Mouse (Mus musculus) heart, embryonic 15.5 days (tissue): ENCODE measurements around the gene Bnc2. TPM values are rescaled to one million over a fixed set of nuclear protein-coding genes. Genes with fewer than 3 reads are reported as not detected.
A peak's percentile ranks its signal among the peaks of the same experiment; 100 is the strongest.

Experiments
- ATAC-seq: fragments of 200-750 bp; cut with Nextera tagmentation; replicated peaks from 2 replicates; pipeline ENCODE4 v1.8.0; 2017; ENCODE audit warnings: low read depth, moderate TSS enrichment; ENCODE audit not compliant: insufficient number of reproducible peaks, insufficient read depth, low FRiP score
- H3K27ac ChIP-seq: fragments of 300-500 bp; sonication (generic); 2 replicates; pipeline ENCODE4 v1.5.1; 2015; ENCODE audit warnings: mild to moderate bottlenecking, inconsistent platforms
- H3K27me3 ChIP-seq: fragments of 300-500 bp; sonication (generic); 2 replicates; pipeline ENCODE4 v1.6.1; 2015; ENCODE audit warnings: inconsistent platforms
- H3K36me3 ChIP-seq: fragments of 300-500 bp; sonication (generic); 2 replicates; pipeline ENCODE4 v1.6.1; 2015; ENCODE audit warnings: mild to moderate bottlenecking, inconsistent platforms
- H3K4me1 ChIP-seq: fragments of 300-500 bp; sonication (generic); replicated peaks from 2 replicates; pipeline ENCODE4 v1.6.1; 2015; ENCODE audit warnings: inconsistent platforms
- H3K4me2 ChIP-seq: fragments of 300-500 bp; sonication (generic); 2 replicates; pipeline ENCODE4 v1.6.1; 2015; ENCODE audit warnings: inconsistent platforms, mild to moderate bottlenecking, moderate library complexity
- H3K4me3 ChIP-seq: fragments of 300-500 bp; sonication (generic); 2 replicates; pipeline ENCODE4 v1.5.1; 2015; ENCODE audit warnings: mild to moderate bottlenecking, inconsistent platforms
- H3K9ac ChIP-seq: fragments of 300-500 bp; sonication (generic); 2 replicates; pipeline ENCODE4 v1.6.1; 2015; ENCODE audit warnings: mild to moderate bottlenecking, inconsistent platforms
- H3K9me3 ChIP-seq: fragments of 300-500 bp; sonication (generic); replicated peaks from 2 replicates; pipeline ENCODE4 v1.6.1; 2016; ENCODE audit warnings: inconsistent platforms
- WGBS: fragments of 180-500 bp; shearing (Covaris S2); methylation state at CpG from one replicate; pipeline ENCODE4 v1.1.7; 2015; ENCODE audit warnings: mixed read lengths; 5-methylcytosine and 5-hydroxymethylcytosine counted together
- polyA plus RNA-seq: library from polyadenylated mRNA; unstranded; fragments of >200 nt; fragmentation: Nextera tagmentation; extraction: Ambion mirVana; gene quantifications from 2 replicates; pipeline ENCODE4 v1.2.1, GENCODE M21; 2015

The Bnc2 gene
- polyA plus RNA-seq, 1 experiment from 2014 or later: 1.1 TPM

DNA sequence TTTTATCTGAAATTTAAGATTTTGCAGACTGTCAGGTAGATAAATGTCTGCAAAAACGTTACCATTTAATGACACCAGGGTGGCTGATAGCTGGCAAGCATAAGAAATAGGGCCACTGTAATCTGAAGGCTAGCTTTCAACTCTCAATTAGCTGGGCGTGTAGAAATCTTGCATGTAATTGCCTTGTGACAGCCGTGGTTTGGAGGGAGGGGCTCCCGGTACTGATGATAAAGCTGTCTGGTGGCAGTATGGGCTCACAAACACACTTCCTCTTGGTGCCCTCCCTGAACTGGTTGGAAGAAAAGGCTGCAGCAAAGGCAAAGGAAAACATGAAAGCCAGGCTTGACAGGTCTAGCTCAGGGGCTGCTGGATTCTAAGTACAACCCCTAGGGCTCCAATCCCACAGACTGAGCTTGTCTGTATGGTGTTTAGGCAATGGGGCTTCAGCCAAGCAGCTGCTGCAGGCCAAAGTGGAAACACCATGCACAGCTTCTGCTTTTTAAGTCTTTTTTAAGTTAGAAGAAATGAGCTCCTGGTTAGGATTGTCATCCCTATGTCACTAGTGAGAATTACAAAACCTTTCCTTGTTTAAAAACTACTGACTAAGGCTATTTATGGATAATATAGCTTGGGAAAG, 366.7 kb downstream of the Bnc2 start:
- Histone ChIP-seq H3K9me3 (no peaks in the 10 kb centered on the region), H3K27ac (no peak overlapping the region), H3K4me3 (no peak overlapping the region), H3K27me3 (0 out of 2 replicates have a peak, but pooled peaks cover 3% of the 10 kb centered on the region), H3K36me3 (no peaks in the 10 kb centered on the region), H3K4me2 (no peak overlapping the region), H3K4me1 (peaks cover 3% of the 10 kb centered on the region; the same call in 1 of the 2 replicates), H3K9ac (no peak overlapping the region)
- ATAC-seq: no peak
- WGBS: 23% methylated on average over 4 of the region's 4 CpGs

DNA sequence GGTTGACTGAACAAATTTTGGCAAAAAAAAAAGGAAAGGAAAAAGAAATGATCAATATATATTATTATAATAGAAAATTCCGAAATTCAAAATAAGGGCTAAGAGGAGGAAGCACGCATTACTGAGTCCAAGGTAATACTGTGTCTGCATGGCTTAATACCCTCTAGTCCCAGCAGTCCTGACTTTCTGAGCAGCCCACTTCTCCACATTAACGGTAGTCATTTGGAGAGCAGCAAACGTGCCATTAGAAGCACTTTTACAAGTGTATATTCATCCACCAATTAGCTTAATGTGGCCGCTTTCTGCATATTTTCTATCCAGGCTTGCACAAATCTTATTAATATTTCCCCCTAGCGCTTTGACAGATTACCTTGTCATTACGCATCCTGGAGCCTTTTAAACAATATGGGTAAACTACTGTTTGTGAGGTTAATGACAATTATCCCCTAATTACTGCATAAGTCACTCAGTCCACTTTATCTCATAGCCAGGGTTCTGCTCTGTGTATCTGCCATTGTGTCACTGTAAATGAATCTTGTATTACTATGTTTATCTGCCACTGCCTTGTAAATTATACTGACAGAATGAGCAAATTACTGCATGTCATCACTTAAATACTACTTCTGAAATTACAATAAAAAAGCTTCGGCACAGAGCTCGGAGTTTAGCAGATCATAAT, 368.0 kb downstream of the Bnc2 start:
- Histone ChIP-seq H3K4me3 (no peak overlapping the region), H3K27ac (no peak overlapping the region), H3K9me3 (no peaks in the 10 kb centered on the region), H3K36me3 (no peaks in the 10 kb centered on the region), H3K4me2 (no peak overlapping the region), H3K9ac (no peak overlapping the region), H3K27me3 (0 out of 2 replicates have a peak, but pooled peaks cover 3% of the 10 kb centered on the region), H3K4me1 (peaks cover 3% of the 10 kb centered on the region; the same call in 1 of the 2 replicates)
- 77% methylated on average over 9 of the region's 9 CpGs for WGBS
- no peak for ATAC-seq

DNA sequence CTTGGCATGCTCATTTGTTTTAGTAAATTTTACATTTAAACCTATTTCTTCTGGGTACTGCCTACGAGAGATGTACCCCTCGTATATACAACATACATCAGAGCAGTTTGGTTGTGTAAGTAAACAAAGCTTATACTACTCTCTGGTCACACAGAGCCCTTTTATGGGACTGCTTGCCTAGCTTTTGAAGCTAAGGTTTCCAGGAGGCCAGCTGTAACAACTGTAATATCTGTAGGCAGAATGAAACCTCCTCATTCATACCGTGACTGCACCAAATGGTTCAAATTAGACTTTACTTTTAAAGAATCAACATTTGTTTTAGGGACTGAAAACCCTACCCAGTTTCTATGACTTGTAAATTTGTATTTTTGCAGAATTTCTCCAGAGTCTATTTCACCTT, 372.1 kb downstream of the Bnc2 start:
- Histone ChIP-seq H3K9ac (no peak overlapping the region), H3K27me3 (no peaks in the 10 kb centered on the region), H3K36me3 (no peaks in the 10 kb centered on the region), H3K4me1 (no peaks in the 10 kb centered on the region), H3K27ac (no peak overlapping the region), H3K9me3 (peaks cover 4% of the 10 kb centered on the region; the same call in 1 of the 2 replicates), H3K4me2 (no peak overlapping the region), H3K4me3 (no peak overlapping the region)
- WGBS: 82% methylated on average over 3 of the region's 3 CpGs
- ATAC-seq: no peak

DNA sequence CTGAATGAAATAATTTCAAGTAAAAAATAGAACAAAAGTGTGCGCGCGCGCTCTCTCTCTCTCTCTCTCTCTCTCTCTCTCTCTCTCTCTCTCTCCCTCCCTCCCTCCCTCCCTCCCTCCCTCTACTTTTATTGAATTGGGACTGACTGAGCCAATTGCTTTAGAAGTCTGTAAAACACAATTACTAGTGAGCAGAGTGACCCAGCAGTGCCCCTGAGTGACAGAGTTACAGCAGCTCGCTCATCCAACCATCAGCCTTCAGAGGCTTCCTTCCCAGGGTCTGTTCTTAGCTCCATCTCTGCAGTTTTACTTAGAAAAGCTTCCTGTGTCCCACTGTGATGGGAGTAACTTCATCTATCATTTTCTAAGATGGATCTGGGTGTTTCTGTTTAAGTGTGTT, 389.9 kb downstream of the Bnc2 start:
- ATAC-seq: no peak
- Histone ChIP-seq H3K27me3 (no peaks in the 10 kb centered on the region), H3K9ac (no peak overlapping the region), H3K4me3 (no peak overlapping the region), H3K4me1 (no peaks in the 10 kb centered on the region), H3K9me3 (no peaks in the 10 kb centered on the region), H3K4me2 (no peak overlapping the region), H3K27ac (no peak overlapping the region), H3K36me3 (no peaks in the 10 kb centered on the region)
- WGBS: 83% methylated on average over 5 of the region's 5 CpGs

DNA sequence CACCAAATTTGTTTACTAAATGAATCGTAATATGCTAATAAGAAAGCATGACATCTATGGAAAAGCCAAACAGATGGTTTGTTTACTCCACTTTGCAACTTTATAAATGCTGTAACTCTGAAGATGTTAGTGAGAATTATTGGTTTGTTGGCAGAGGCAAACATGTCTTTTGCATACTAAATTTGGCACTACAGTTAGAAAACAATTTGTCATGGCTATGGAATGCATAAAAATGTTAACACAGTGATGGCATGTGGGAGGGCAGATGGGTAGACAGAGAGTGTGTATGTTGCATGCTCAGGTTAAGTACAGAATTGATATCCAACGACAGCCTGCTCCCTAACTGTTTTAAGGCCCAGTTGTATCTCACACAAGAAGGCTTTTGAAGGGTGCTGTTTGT, 392.4 kb downstream of the Bnc2 start:
- no peak for ATAC-seq
- Histone ChIP-seq H3K9ac (no peak overlapping the region), H3K36me3 (no peaks in the 10 kb centered on the region), H3K27ac (no peak overlapping the region), H3K4me1 (peaks cover 8% of the 10 kb centered on the region; the same call in 1 of the 2 replicates), H3K4me3 (no peak overlapping the region), H3K4me2 (no peak overlapping the region), H3K9me3 (no peaks in the 10 kb centered on the region), H3K27me3 (0 out of 2 replicates have a peak, but pooled peaks cover 4% of the 10 kb centered on the region)
- 59% methylated on average over 2 of the region's 2 CpGs for WGBS

DNA sequence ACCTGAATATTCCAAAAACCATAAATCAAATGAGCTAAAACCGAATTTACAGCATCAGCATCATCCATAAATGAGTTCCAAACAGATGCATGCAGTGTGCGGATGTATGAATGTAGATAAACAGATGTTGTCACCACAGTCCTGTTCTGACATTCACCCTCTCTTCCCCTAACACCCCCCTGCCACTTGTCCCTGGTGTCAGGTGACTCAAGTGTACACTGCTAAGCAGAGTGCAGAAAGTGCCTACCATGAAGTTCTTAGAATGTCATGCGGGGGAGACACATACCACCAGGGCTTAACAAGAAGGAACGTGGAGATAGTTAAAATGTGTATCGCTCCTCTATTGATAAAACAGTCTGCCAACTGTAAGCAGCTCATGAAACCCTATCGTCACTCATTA, 396.9 kb downstream of the Bnc2 start:
- Histone ChIP-seq H3K9me3 (no peaks in the 10 kb centered on the region), H3K4me1 (peaks cover 8% of the 10 kb centered on the region; the same call in 1 of the 2 replicates), H3K27me3 (peaks cover 10% of the 10 kb centered on the region), H3K36me3 (no peaks in the 10 kb centered on the region), H3K4me3 (no peak overlapping the region), H3K27ac (no peak overlapping the region), H3K9ac (no peak overlapping the region), H3K4me2 (peak overlapping the region; percentile 39)
- ATAC-seq: no peak
- 29% methylated on average over 6 of the region's 6 CpGs for WGBS

DNA sequence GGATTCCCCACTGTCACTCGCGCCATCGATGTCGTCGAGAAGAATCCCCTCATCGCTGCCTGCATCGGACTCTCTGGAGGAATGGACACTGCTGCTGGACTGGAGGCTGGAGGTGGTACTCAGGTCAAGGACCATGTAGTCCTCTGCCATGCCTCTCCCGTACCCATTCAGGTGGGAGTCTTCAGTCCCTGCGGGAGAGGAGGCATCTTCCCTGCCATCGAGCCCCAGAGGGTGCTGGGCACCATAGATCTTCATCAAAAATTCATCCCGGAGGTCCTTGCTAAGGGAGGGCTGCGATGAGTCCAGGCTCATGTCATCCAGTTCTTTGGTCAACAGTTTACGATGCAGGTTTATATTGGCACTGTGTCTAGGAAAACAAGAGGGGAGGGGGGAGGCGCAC, 399.0 kb downstream of the Bnc2 start:
- Histone ChIP-seq H3K4me1 (peaks cover 8% of the 10 kb centered on the region; the same call in 1 of the 2 replicates), H3K9ac (no peak overlapping the region), H3K4me3 (no peak overlapping the region), H3K36me3 (no peaks in the 10 kb centered on the region), H3K27me3 (peaks cover 10% of the 10 kb centered on the region), H3K9me3 (no peaks in the 10 kb centered on the region), H3K4me2 (no peak overlapping the region), H3K27ac (no peak overlapping the region)
- WGBS: 89% methylated on average over 14 of the region's 14 CpGs
- ATAC-seq: no peak

DNA sequence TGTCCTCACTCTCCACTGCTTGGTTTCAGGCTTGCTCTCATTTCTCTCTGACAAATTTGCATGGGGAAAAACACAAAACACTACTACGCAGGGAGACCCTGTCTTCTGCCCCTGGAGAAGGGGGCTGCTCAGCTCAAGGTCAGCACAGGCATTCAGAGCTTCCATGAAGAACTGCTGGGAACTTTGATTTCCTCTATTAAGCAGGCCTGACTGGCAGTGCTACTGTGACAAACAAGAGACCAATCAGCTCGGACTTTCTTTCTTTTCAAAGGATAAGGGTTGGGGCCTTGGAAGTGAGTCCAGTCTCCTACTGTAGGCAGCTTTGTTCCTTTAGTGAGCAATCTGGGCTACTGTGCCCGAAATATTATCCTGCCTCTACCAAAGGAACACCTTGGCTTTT, 400.9 kb downstream of the Bnc2 start:
- ATAC-seq: no peak
- no peak overlapping the region for H3K4me3 ChIP-seq
- 60% methylated on average over 3 of the region's 3 CpGs for WGBS

DNA sequence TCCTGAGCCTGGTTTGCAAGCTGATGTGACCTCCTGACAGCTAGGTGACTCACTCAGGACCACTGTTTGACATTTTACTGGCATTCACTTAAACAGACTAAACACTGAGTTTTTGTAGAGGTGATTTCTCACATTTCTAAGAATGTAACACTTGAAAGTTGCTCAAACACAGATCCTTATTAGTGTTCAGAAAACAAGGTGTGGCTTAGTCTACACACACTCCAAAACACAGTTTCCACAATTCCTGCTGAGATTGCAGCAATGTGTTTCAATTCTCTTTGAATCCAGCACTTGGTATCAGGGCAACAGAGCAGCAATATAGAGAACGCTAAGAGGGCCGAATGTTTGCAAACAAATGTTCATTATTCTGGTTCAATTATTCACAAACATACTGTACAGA, 402.2 kb downstream of the Bnc2 start:
- Histone ChIP-seq H3K27me3 (peaks cover 6% of the 10 kb centered on the region), H3K4me3 (no peak overlapping the region), H3K9me3 (no peaks in the 10 kb centered on the region), H3K4me2 (no peak overlapping the region), H3K36me3 (no peaks in the 10 kb centered on the region), H3K4me1 (no peaks in the 10 kb centered on the region), H3K27ac (no peak overlapping the region), H3K9ac (no peak overlapping the region)
- no peak for ATAC-seq
- WGBS: 82% methylated on average over 2 of the region's 2 CpGs

More for the DNA sequence above, 400.9 kb downstream of the Bnc2 start:
- Histone ChIP-seq H3K27me3 (peaks cover 6% of the 10 kb centered on the region), H3K9ac (no peak overlapping the region), H3K4me1 (peaks cover 8% of the 10 kb centered on the region; the same call in 1 of the 2 replicates), H3K9me3 (no peaks in the 10 kb centered on the region), H3K36me3 (no peaks in the 10 kb centered on the region), H3K27ac (no peak overlapping the region), H3K4me2 (no peak overlapping the region)

DNA sequence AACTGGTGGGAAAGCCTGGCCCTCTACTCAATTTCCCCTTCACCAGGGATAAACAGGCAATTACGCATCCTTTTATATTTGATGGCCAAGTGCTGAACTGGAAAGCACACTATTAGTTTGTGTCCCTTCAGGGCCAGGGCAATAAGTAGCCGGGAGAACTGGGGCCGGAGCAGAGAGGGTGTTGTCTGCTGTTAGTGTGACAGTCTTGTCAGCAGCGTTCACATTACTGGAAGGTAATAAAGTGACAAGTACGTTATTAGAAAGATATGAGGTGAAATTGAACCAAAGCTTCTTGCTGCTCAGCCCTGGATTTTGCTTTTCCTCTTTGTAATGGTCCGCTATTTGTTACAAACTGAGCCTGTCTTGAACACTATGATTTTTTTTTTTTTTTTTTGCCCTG, 405.2 kb downstream of the Bnc2 start:
- Histone ChIP-seq H3K4me1 (no peaks in the 10 kb centered on the region), H3K4me2 (no peak overlapping the region), H3K36me3 (no peaks in the 10 kb centered on the region), H3K9me3 (no peaks in the 10 kb centered on the region), H3K27me3 (no peaks in the 10 kb centered on the region; the same call in 1 of the 2 replicates), H3K27ac (no peak overlapping the region), H3K4me3 (no peak overlapping the region), H3K9ac (no peak overlapping the region)
- no peak for ATAC-seq
- WGBS: 64% methylated on average over 6 of the region's 6 CpGs

DNA sequence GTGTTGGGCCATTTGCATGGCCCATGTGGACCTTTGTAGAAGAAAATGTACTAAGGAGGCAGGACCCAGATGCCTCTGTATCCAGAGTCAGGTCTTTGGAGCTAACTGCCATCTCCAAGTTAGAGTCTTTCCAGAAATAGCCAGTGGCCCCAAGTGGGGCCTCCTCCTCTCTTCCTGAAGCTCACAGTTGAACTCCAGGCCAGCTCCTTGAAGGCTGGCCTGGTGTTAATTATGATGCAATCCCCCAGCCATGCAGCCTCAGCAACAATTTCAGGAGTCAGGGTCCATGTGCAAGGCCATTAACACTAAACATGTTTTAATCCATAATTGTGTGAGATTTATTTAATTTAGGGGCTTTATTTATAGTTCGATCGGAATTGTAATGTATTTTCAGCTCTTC, 427.7 kb downstream of the Bnc2 start:
- no peak overlapping the region for H3K27ac ChIP-seq
- no peak overlapping the region for H3K4me2 ChIP-seq
- ATAC-seq: no peak
- no peaks in the 10 kb centered on the region for H3K36me3 ChIP-seq
- no peaks in the 10 kb centered on the region; the same call in 1 of the 2 replicates for H3K4me1 ChIP-seq
- no peak overlapping the region for H3K4me3 ChIP-seq
- no peaks in the 10 kb centered on the region for H3K9me3 ChIP-seq
- WGBS: 95% methylated on average over 2 of the region's 2 CpGs
- H3K27me3 ChIP-seq: no peaks in the 10 kb centered on the region
- no peak overlapping the region for H3K9ac ChIP-seq

DNA sequence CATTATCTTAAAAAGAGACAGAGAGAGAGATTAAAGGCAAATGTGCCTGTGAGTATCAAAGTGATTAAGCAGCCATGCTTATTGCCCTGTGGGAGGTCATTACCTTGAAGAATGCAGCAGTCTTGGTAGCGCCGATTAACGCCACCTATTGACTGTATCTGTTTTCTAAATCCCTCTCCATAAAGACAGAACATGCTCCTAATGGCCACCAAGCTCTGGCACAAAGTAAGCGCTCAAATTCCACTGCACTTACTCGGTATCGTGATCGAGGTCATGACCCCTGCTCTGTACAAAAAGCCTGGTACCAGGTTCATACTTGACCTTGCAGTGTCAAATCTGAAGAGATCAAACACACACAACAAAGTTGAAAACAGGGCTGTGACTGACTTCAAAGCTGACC, 442.7 kb downstream of the Bnc2 start:
- Histone ChIP-seq H3K4me1 (no peaks in the 10 kb centered on the region), H3K27me3 (no peaks in the 10 kb centered on the region), H3K9me3 (no peaks in the 10 kb centered on the region), H3K4me2 (no peak overlapping the region), H3K36me3 (no peaks in the 10 kb centered on the region), H3K4me3 (no peak overlapping the region), H3K27ac (no peak overlapping the region), H3K9ac (no peak overlapping the region)
- ATAC-seq: no peak
- WGBS: 69% methylated on average over 7 of the region's 7 CpGs
